Mouse (Mus musculus) thymus, postnatal 0 days (tissue): ENCODE measurements around the gene Slc22a23. TPM values are rescaled to one million over a fixed set of nuclear protein-coding genes. Genes with fewer than 3 reads are reported as not detected.
"Not testable (repeated sequence)": the region's sequence is repeated elsewhere in the genome, so short reads cannot be mapped to it uniquely, and the experiment has no call there.

Experiments used
- DNase-seq: peaks from one replicate; pipeline ENCODE4 v3.0.0-alpha.2; 2015; ENCODE audit warnings: low spot score
- polyA plus RNA-seq: library from polyadenylated mRNA; unstranded; fragments of >200 nt; fragmentation: Nextera tagmentation; extraction: Ambion mirVana; gene quantifications from 2 replicates; pipeline ENCODE4 v1.2.1, GENCODE M21; 2015

Gene Slc22a23
- 2.8 and 3.4 TPM in 2 replicates for polyA plus RNA-seq

DNA sequence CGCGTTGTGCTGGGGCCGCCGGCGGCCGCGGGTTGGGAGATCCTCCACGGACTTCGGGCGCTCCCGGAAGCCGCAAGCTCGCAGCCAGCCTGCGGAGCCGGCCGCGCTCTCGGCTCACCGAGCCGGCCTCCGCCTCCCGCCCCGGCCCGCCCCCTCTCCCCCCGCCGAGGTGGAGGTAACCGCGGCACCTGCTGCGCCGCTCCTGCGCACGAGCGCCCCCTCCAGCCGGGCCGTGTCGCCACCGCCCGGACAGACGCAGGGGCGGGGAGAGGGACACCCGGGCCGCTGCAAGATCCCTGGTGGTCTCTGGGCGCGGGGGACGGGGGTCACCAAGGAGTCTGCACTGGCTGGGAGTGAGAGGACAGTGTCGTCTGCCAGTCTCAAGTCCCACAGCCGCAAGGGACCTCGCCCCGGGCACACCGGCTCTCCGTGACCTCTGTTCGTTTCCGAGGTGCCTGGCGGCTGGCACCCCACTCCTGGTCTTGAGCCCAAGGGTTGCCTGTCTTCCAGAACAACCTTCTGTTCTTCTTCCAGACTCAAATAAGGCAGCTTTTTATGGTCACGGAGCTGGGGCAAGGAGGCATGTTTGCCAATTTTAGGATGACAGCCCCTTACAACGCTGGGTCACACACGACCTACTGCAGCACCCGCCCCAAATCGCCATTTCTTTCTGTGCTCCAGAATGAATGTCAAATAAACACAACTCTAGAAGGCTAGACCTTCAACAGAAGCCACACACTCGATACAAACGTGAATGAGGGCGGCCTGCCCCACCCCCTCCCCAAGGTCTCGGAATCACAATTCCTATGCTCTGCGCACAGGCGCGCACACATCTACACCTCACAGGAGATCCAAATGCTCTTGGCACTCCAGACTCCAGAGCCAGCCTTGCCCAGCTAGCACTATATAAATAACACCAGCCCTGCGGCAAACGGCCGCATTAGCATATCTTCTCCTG lies at the start of gene Slc22a23:
TSS of gene Slc22a23 (minus strand) at position 55 of the 958 bp plus-strand sequence.
- DNase-seq: peak; percentile 72

DNA sequence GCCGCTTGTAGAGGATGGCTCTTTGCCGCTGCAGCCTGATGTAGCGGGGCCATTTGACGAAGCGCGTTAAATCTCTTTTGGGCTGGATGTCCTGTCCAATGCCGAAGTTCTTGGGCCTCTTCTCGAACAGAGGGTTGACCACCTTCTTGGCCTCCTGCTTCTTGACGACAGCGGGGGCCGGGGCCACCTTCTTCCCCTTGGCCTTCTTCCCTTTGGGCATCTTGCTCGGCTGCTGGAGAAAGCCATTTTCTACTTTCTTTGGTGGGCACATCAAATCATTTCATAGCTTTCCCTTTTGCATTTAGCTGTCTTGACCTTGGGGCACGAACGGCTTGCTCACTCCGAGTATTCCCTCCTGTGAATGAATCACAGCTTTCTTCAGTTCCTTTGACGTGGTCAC lies 49.3 kb upstream of the Slc22a23 start:
- not testable (repeated sequence) for DNase-seq

DNA sequence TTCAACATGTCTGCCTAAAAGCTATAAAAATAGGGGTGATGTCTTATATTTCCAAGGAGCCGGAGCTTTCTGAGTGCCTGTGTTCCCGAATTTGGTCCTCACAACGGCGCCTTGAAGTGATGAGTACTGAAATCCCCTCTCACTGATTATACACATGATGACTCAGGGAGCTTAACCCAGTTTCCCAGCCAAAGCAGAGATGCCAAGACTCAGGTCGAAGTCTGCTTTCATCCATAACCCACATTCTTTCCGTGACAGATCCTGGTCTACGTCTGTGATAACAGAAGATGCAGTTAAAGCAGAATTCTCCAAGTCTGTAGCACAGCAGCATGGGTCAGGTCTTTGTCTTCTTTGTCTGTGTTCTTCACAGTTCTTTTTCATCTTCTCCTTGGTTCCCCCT lies 47.4 kb upstream of the Slc22a23 start:
- no peak for DNase-seq

DNA sequence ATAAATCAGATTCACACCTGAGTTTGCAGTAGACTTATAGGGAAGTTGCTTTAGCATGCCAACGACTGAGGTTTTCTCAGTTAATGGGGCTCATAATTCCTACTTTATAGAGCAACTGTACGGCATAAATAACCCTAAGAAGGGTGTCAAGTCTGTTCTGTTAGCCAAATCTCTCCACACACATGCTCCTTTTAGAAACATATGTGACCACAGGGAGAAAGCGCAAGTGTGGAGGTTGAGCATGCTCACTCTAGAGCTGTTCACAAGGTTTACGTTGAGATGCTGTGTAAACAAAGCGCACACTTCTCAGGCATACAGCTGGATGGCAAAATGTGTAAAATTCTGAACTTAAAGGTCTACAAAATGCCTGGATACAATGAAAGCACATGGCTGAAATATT lies 43.2 kb upstream of the Slc22a23 start:
- no peak for DNase-seq

DNA sequence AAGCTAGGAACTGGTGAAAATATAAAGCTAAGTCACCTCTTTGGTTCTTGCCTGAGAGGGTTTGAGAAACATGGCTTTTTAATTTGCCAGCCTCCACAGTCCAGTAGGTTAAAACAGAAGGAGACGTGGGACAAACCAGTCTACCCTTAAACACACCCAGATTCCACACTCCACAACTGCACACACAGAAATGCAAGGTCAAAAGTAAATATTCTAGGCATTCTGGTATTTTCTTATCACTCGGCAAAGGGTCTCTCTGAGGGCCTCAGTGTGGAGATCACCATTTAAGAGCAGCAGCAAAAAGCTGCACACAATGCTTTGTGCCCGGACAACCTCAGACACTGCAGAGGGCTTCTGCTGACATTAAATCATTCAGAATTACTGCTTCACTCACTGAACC lies 38.4 kb upstream of the Slc22a23 start:
- DNase-seq: no peak

DNA sequence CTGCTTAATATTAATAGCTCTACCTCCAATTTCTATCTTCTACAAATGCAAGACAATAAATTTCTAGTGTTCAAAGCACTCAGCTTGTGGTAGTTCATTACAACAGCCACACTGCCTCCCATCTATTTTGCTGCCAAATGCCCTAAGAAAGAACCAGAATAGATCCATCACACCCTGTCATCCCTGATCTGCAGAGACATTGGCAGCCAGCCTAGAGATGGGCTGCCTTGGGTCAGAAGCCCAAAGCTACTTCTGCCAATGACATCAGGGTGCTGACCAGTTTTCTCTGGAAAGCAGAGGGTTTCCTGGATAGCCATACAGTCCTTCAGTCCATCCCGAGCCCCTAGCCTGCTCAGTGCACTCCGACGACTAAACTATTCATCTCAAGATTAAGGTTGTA lies 33.9 kb upstream of the Slc22a23 start:
- DNase-seq: no peak

DNA sequence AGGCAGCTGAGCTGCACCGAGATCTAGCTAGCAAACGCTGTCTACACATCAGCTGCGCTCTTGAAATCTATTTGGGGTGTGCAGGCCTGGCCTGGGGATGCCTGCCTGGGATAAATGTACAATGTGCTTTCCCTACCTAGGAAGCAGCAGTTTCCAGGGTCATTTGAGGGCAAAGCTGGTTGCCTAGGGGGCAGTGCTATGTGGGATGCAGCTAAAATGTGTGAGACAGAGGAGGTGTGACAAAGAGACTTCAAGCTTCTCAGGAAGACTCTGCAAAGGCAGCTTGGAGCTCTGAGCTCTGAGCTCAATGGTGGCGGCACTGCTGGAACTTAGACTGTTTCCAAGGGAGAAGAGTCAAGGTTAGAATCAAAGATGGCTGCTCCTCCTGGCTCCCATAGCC lies 30.2 kb upstream of the Slc22a23 start:
- DNase-seq: no peak

DNA sequence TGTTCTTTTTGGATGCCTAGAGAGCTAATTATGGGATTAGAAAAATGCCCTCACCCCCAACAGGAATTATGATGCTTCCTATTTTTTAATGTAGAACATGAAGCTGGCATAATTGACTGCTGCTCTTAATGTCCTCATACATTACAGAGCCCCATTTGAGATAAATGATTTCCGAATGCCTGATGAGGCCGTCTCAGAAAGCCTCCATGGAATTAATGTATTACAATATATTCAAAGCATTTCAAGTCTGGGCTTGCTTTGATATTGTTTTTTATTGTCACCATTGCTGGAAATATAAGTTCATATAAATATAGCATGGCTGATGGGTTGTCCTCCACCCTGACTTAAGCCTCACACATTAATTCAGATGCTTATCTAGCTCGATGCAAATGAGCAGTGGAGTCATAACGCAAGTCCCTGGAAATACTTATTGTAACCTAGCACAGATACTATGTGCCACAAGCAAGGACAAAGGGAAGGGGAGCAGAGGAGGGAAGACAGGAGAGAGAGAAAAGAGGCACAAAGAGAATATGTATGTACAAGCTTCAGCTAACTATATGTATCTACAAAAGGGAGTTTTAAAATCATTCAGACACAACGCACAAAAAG lies 28.0 kb upstream of the Slc22a23 start:
- no peak for DNase-seq

DNA sequence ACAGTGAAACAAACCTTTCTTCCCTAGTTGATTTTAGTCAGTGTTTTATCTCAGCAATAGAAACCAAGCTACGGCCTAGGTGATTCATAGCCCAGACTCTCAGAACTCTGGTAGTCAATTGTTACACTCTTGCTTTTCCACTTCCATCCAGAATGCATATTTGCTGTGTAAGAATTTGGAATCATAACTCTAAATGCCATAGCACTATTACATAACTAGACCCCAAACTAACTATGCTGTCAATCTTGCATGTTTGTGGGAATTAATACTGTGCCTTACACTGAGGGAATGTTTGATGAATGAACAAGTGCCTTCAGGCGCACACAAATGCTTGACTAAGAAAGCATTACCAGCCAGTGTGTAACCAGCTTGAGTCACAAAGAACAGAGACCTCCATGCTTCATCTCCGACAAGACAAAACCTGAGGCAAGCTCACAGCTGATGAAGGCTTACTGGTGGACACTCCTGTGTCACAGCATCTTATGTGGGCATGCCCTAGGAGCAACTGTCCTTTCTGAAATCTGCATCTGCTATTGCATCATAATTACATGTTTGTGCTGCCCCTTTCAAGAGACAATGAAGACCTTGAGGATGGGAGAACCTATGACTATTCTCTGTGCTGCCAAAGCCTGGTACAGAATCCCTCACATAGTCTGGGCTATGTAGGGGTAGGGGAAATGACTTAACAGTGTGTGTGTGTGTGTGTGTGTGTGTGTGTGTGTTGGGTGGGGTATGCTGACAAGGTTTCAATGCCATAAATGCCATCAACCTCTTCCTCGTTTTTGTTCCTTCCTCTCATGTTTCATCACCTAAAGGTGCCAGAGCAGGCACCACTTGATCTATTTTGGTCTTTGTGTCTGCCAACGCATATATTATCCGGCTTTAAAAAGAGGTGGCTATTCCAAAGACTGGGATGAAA lies 27.2 kb upstream of the Slc22a23 start:
- DNase-seq: no peak

DNA sequence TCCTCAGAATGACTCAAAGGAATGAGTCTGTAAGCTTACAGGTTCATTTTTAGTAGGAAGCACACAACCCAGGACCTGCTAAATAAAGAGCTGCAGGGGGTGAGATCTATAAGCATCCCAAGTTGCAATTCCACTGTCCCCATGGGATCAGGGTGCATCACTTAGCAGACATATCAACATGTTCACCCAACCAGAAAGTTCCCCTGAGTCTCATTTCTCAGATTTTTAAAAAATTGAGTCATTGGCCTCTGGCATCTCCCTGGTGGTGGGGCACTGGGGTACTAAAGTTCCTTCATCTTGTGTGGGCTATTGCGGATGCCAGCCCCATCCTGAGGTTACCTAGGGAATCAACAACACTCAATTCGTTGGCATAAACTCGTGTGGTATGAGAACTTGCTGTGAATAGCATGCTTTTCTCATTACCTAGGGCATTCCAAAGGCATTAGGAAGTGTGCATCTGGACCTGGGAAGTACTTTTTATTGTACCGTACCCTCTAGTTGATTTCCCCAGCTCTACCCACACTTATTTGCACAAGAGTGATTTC lies 25.4 kb upstream of the Slc22a23 start:
- DNase-seq: no peak

DNA sequence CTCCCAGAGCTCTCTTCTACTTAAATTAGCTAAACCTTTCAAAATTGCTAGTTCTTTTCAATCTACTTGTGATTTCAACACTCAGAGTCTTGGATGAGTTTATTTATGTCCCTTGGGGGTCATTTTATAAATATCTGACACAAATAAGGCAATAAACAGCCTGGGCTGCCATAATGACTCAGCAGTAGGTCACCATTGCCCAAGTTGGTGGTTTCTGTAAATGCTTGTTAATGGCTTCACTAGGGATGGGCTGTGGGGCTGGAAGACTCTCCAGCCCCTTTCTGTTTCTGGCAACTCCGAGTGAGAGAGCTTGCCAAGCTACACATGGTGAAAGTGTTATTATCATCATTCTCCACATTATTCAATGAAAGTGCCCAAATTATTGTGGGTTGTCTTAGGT lies 20.2 kb upstream of the Slc22a23 start:
- DNase-seq: no peak

DNA sequence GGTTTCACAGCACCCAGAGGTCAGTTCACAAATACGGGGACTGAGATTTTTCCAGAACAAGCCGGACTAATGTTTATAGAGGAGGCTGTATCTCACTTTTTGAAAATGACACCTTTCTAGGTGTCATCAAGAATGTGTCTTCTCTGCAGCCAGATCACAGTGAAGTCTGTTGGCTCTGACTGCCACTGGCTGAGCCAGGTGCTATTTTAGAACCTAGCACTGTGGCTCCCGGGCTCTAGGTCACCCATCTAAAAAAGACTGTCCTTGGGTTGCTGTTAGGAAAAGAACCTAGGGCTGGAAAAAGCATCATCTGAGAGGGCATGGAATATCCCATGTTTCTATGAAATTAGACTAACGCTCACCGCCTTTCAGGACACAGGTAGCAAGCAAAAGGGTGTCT lies 10.7 kb upstream of the Slc22a23 start:
- no peak for DNase-seq

DNA sequence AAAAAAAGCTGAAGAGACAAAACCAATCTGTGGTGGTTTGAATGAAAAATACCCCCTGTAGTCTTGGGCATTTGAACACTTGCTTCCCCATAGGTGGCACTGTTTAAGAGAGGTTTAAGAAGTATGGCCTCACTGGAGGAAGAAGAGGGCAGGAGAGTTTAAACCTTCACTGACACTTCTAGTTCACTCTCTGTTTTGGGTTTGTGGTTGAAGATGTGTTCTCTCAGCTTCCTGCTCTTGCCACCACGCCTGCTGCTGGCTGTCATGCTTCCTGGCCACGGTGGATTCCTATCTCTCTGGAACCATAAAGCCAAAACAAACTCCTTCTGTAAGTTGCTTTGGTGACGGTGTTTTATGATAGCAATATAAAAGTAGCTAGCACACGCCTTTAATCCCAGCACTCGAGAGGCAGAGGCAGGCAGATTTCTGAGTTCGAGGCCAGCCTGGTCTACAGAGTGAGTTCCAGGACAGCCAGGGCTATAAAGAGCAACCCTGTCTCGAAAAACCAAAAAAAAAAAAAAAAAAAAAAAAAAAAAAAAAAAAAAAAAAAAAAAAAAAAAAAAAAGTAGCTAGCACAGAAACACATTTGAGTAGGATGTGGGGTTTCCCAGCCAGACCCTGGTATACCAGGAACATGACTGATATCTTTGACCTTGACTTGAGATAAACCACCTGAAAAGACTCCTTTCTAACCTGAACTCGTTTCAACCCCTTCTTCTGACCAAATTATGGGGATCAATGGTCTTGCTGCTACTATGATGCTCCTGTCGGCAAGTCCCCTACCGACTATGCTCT lies 10.0 kb upstream of the Slc22a23 start:
- DNase-seq: no peak

DNA sequence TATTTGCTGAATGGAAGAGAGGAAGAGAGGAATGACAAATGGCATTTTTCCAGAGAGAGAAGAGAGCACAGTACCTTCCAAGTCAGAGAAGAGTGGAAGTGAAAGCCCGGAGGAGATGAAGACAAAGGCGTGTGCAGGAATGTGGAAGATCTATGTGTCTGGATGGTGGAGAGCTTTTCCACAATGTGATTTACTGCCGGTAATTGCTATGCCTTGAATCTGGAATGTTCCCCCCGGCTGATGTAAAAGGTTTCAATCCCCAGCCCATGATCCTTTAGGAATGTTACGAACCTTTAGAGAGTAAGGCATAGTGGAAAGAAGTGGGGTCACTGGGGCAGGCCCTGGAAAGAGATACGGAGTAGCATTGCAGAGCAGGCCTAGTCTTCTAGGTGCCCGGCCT lies 8.3 kb upstream of the Slc22a23 start:
- DNase-seq: no peak

DNA sequence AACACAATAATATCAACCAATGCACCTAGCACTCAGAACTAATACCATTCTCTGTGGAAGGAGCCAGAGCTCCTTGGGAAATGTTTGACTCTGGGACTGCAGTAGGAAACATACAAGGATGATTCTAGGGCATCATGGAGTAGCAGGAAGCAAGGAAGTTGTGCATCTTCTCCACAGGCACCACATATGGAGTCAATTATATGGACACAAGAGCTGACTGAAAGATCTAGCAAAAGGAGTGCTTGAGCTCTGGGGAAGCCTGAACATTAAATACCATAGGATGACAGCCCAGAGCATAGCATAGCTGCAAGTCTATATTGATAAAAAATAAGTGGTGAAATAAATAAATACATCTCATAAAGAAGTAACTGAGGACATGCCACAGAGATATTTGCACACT lies 6.5 kb upstream of the Slc22a23 start:
- DNase-seq: no peak

DNA sequence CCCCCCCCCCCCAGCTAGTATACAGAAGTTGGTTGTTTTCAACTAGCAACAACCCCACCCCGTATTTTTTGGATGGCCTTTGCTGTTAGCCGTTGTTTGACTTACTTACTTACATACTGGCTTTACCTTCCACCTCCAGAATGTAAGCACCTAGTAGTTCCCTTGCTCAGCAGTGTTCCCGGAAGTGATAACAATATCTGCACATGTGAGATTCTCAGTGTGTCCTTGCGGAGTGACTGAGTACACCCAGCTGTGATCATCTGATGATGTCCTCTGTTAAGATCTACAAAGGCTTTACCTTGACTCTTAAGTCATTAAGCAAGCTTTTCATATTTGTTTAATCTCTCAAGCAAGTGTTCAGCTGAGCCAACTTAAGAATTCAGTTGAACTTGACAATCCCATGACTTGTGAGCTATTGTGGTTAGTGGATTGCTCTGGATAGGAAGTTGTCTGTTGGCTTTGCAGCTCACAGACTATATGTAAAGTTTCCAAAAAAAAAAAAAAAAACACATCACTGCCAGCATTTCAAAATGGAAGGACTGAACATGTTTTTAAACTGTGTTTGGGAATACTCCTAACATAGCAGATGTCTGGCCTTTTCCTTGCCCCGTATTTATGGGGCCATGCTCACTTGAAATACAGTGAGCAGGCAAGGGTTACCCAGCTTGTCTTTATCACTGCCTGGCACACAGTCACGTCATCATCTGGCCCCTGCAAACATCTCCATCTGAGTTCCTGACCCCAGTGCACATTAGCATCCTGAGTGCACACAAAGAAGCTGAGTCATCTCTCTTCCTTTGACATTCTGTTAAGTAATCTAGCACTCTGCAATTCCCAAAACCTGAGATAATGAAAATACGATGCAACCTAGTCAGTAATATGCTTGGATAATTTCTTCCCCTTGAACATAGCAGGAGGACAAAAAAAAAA lies 3.2 kb upstream of the Slc22a23 start:
- no peak for DNase-seq

DNA sequence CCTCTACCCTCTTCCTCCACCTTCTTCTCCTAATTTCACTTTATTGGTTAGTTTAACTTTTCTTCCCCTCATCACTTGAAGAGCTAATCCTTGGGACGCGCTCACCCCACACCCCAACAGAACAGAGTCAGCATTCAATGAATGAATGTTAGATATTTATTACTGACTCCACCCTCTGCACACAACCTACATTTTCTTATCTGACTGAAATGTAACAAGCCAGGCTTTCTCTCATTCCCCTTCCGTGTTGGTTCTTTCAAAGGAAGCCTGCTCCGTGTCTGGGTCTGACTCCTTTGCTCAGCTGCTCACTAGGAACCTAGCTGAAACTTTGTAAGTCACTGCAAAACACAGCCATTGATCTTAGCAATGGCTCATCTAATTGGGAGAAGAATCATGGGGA lies 1.8 kb upstream of the Slc22a23 start:
- DNase-seq: no peak

DNA sequence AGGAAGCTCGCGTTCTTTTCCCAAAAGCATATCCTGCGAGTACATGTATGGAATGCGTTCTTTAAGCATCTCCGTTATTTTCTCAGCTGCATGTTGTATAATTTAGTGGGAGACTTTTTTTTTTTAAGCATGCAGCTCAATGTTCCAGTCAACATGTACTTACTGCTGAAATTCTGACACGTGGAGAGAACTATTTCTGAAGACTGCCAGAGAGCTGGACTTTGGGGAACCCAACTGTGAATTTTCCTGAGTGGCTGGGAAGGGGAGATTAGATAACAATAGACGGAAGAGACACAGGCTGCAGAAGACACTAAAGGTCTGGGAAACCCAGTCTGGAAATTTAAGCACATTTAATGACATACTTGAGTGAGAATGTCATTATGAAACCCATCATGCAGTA lies 1.3 kb upstream of the Slc22a23 start:
- no peak for DNase-seq

DNA sequence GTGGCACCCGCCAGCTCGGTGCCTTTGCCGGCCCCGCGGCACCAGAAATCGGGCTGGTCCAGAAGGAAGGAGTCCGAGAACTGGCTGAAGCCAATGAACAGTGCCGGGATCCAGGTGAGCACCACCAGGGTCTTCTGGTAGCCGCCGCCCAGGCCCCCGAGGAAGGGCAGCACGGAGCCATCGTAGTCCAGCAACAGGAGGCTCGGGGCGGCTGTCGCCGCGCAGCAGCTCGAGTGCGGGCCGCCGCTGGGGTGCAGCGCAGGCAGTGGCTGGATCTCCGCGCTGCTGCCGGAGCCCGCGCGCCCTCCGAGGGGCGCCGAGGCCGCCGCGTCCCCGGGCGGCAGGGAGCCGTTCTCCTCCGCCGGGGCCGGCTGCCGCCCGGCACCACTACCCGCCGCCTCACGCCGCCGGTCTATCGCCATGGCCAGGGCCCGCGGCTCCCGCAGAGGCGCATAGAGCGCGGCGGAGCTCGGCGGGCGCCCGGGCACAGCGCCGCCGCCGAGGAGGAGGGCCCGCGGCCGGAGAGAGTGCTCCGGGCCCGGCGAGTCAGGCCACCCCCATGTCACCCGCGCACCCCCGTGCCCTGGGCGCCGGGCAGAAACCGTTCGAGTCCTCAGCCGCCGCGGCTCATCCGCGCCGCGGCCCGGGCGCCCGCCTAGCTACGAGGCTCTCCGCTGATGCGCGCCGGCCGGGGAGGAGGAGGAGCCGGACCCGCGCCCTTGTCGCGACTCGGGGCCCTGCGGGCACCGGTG lies 430 bp downstream of the Slc22a23 start:
- peak; percentile 27 for DNase-seq
